Mouse (Mus musculus) embryonic facial prominence, embryonic 10.5 days (tissue): ENCODE results near the gene Nppc. TPM values are rescaled to one million over a fixed set of nuclear protein-coding genes. Genes with fewer than 3 reads are reported as not detected.

Source experiments
- microRNA-seq: library from miRNA; unstranded; fragments of <30 nt; microRNA quantifications from one replicate; pipeline ENCODE4, GENCODE M21; 2017
- polyA plus RNA-seq: library from polyadenylated mRNA; unstranded; fragments of >200 nt; fragmentation: Nextera tagmentation; extraction: Ambion mirVana; gene quantifications from 2 replicates; pipeline ENCODE4 v1.2.1, GENCODE M21; 2016

The Nppc gene
- polyA plus RNA-seq, 1 experiment from 2014 or later, result 1.00 TPM

Small RNA genes within 50 kb of the gene (microRNA-seq; reads per million reads assigned to microRNA genes)
- not detected for gene Gm22955

Other genes starting within 250 kb of the Nppc start
- 0.24 TPM in 1 of 2 replicates, not detected in the other for gene Nmur1, start 244.3 kb downstream of the Nppc start, polyA plus RNA-seq
- gene Tex44, start 244.2 kb downstream of the Nppc start, polyA plus RNA-seq, result not detected in 2 replicates
- 3,352 and 3,592 TPM in 2 replicates for gene Ptma, start 143.8 kb downstream of the Nppc start, polyA plus RNA-seq
- 60.8 and 61.2 TPM in 2 replicates for gene Pde6d, start 87.9 kb downstream of the Nppc start, polyA plus RNA-seq
- 74.1 and 75.7 TPM in 2 replicates for gene Cops7b, start 87.7 kb downstream of the Nppc start, polyA plus RNA-seq
- gene Dis3l2, start 33.2 kb upstream of the Nppc start, polyA plus RNA-seq, result 32.1 and 34.3 TPM in 2 replicates